Mouse (Mus musculus) testis, postnatal 14 days (tissue): ENCODE results near the gene Irf2bpl.
A peak's percentile ranks its signal among the peaks of the same experiment; 100 is the strongest.

Source experiments
- DNase-seq: peaks from one replicate; pipeline ENCODE4 v3.0.0; 2021; ENCODE audit warnings: low spot score

Gene Irf2bpl

DNA sequence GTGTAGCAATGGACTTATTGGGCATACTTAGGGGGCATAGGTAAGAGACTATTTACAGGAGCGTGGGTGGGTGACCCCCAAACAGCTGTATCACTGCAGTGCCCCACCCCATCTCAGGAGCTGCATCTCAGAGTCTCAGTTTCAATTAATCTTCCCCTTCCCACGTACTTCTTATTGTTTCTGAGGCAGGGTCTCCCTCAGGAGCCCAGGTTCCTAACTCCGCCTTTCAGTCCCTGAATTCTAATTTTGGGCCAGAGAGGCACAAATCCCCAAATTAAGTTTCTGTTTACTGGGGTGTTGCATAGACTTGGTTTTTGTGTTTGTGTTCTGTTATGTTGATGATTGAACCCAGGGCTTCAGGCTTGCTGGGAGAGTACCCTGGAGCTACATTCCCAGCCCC, 13.8 kb upstream of the Irf2bpl start:
- no peak for DNase-seq

DNA sequence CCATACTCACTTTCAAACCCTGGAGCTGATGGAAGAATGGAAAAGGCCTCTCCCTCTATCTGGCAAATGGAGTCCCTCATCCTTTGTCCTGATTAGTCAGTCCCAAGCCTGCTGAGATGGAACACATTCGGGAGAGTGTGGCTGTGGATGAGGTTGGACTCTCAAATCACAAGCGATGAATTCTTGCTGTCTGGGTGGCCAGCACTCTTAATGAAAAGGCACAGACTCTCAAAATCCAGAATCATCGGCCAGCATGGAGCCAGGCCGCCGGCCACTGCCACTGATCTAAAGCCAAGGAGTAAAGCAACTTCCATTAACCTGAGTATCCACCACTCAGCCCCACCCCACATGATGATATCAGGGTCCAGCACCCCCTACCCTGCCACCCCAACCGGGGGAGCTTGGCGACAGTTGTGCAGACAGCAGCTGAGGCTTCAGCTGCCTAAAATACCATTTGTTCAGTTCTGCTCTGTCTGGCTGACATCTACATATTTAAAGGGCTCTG, 13.2 kb upstream of the Irf2bpl start:
- DNase-seq, result no peak

DNA sequence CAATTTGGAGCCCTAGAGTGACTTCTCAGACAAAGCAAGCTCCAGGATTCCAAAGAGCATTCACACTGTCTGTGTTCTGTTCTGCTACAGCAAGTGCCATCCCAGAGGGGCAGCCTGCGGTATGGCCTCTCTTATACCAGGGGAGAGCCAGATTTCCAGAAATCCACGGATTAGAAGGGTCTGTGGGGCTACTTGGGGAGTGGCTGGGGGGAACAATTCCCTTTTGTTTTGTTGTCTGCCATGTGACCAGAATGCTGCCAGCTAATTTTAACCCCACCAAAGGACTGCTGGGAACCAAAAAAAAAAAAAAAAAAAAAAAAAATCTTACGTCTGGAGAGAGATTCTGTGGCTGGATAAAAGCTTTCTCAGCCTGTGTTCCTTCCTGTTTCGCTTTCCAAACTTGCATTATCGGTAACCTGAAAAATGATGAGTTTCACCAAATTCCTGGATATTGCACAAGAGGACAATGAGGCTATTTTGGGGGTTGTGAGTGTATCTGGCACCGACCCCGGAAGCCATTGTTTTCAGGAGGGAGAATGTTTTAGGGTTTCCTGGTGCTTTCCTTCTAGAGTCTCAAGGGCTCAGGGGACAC, 12.4 kb upstream of the Irf2bpl start:
- no peak for DNase-seq

DNA sequence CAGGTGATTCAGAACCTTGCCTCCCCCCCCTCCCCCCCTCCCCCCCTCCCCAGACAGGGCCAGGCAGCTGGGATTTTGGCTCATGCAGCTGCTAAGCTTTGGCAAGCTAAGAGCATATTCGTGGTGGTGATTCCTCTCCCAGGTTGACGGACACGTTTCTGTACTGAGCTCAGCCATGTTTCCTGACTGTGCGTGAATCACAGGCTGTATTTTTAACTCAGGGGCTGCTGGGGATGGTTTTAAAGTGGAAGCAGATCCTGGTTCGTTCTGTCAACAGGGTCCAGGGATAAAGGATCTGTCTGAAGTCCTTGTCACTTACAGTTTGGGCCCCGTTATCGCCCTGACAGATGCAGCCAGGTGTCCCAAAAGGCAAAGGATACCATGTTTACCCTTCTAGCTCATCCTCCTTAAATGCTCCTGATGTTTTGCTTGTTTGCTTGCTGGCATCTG, 11.9 kb upstream of the Irf2bpl start:
- no peak for DNase-seq

DNA sequence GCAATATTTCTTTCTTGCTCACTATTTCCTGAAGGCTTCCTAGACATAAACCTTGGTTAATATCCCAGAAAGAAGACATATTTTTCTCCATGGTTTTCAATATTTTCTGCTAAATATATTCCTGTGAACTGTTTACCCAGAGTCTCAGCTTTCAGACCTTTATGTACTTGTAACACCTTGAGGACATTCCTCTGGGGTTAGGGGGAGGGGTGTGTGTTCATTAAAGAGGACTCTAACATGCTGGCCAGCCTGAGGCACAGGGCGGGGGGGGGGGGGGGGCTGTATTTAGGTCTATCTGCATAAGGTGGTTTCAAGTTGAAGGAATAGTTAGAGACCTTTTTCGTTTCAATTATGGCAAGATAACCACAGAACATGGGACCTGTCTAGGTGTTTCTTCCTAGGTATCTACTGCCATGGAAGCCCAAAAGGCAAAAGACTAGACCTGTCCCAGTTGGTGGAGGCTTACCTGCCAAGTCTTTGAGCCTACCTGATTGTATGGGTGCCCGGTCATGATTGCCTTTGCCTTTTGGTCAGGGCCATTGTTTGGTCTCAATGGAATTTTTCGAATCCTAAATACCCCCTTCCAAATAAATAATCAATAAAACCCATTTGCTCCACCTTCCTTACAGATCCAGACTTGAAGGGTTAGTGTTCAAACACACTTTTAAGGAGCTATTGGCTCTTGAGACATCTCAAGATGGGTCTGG, 11.3 kb upstream of the Irf2bpl start:
- DNase-seq, result no peak

DNA sequence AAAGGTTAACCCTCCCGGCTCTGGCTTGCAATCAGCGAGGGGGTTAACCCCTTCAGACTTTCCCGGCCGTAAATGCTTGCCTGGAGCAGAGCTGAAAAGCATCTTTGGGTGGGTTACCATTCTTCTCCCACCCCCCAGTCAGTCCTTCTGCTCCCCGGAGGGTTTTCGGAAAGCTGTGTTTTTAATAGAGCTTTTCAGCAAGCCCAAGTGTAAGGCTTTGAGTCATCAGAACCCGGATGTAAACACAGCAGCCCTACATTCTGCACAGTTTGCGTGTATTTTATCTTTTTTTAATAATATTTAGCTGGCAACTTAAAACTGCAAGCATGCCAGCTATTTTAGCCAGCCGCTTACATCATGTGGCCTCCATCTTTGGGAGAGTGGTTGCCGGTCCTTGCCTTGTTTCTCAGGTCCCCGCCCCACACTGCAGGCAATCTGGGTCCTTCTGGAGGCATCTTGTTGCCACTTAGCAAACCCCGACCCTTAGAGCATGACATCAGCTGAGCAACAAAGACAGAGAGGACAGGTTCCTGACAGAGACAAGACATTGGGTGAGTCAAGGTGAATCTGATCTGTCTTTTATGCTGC, 10.3 kb upstream of the Irf2bpl start:
- DNase-seq, result no peak

DNA sequence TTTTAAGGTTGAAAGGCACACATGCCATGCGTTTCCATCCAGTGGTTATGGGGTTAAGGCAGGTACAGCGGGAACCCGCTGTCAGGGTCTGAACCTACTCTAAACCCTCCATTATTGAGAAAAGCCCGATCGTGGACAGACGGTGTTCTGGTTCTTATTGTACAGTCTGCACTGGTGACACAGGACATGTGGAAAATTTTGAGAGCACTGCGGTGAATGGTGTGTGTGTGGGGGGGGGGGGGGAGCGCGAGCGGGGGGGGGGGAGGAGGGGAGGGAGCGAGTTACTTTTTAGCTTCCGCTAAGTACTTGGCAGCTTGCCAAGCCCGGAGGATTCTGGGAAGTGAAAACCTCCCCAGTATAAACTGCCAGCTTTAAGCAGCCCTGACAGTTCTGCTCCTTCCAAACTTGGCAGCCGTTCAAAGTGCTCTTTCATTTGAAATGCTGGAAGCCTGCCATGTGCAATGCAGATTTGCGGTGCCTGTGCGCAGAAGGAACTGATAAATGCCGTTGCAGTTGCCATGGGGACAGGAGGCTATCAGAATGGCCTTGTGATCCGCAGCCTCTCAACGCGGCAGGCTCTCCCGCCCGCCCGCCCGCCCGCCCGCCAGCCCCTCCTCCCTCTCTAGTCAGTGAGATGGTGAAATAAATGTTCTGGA, 9.7 kb upstream of the Irf2bpl start:
- peak; percentile 91 for DNase-seq

DNA sequence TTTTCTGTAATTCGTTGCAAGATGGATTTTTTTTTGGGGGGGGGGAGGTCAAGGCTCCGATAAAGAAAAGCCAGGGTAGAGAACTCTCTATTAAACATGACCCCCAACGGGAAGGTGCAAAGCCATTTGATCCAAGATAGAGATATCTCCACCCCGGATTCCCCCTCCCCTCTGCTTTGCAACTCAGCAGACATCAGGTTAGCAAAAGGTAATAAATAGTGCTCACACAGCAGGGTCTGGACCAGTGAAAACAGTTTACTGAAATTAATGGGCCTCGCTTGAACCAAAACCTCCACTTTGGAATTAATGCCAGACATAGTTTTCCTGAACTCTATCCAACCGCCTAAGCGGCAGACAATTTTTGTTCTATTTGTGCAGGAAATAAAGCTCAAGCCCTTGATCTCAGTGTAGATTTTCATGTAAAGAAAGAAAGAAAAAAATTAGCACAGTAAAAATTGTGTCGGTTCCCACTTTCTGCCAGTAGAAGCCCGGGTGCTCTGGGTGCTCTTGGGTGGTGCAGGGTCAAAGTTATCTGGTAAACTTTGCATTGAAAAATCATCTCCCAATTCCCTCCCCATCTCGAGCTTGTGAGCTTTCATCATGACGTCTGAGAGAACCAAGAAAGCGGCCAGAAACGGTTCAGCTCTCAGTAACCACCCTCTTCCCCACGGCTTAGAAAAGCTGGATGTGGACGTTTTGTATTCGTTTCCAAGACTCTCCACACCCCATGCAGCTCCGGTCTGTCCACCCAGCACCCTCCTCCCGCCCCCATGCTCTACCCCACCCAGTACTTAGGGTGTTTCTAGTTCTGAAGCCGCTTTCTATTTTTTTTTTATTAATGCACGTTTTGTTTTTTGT, 9.0 kb upstream of the Irf2bpl start:
- no peak for DNase-seq

DNA sequence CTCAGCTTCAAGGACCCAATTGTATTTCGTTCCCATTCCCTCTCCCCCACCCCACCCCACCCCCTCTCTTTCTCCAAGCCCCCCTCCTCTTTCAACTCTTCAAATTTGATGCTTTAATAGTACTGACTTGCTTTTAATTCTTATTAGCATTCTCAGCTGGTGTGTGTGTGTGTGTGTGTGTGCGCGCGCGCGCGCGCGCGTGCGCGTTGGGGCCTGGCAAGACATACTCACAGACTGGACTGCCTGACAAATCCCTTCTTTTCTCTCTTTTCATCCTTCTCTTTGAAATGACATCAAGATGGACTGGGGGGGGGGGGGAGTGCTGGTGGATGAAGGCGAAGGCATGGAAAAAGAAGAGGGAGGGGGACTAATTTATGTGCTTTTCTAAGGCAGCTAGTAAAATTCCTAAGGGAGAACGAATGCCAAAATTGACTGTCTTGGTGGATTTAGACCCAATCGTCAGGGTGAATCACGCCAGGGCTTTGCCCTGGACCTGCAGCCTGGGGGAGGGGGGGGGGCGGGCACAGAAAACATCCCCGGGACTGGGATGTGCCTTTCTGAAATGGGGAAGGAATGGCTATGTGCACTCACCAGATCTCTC, 8.2 kb upstream of the Irf2bpl start:
- no peak for DNase-seq

DNA sequence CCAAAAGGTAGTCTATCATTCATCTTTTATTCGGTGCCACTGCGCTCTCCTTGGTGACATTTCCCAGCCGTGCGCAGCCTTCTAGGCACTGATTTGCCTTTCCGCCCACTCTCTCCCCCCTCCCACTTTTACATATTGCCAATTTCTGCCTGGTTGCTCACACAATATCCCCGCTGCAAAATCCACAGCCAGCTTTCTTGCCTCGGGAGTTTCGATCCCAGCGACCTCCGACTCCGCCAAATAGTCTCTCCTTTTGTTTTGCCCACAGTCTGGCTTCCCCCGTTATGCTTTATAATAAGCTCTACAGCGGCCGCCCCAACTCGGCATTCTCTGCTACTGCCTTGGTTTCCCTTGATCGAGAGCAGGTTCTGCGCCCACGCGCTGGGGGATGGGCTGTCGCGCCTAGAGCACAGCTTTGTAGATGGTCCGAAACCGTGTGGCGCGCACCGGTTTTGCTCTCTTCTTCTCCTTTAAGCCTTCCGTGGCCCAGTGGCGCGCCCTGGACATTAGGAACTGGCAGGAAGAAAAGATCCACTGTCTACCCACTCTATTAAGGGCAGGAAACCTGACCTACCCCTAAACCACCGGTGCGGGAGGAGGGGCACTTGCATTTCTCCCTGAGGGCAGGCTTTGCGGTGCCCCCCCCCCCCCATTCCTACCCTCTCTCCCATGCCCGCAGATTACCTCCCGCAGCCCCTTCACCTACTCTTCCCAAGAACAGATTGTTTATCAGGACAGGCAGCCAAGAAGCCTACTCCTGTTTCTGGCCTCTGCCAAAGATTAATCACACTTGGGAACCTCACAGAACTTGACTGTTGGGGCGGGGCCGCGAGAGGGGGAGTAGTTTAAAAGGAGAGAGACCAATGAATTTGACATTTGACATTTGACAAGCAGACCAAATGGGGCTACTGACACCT, 7.4 kb upstream of the Irf2bpl start:
- DNase-seq, result peak; percentile 82

DNA sequence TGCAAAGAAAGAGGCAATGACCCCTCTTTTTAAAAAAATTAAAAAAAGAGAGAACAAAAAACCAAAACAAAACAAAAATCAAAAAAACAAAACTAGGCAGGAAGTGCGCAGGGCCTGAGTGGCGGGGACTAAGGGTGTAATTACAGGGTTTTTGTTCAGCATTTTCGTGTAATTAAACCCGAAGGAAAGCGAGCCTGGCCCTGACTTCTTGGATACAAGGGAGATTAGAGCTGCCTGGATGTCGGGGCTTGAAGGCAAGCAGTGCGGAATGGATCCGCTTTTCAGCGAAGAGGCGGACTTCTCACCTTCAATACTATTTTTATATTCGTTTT, 6.8 kb upstream of the Irf2bpl start:
- no peak for DNase-seq

DNA sequence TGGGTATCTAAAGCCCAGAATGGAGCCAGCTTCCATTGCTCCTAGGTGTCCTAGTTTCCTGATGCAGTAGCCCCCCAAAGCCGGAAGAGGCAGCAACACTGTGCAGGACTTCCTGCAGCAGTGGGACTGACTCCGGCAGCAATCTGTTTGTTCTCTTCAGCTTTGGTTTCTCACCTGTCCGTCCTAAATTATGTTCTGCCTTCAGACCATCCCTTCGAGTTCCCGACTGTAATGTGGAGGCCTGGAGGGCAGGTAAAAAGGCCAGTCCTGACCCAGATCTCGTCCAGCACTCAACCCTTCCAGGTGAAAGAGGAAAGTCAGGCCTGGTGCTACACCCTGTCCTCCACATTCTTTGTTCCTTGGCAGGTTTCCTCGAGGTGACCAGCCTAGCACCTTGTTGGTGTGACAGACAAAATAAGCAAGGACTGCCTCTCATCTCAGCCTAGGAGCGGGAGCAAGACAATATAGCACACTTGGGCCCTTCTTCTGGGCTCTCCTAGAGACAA, 6.3 kb upstream of the Irf2bpl start:
- DNase-seq, result no peak

DNA sequence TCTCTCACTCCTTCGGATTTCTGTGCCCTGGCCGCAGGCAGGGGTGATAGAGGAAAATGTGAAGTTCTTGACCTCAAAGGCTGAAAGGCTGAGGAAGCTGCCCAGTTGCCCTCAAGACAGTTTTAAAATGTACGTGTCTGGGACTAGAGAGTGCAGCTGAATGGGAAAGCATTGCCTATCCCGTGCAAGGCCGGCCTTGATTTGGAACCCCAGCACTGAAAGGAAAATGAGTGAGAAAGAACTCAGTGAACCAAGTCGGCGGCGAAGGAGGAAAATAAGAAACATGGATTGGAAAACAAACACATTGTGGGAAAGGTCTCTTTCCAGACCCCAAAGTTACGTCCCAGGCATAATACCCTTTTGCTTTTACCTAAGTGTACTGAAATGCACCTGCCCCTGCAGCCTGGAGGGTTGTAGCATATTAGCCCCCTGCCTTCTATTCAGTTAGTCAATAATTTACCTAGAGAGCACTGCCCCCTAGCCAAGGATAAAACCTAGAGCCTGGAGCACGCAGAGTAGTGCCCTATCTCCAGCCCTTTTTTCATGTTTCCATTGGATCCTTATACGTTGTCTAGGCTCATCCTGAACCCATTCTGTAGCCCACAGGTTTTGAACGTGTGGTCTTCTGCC, 5.6 kb upstream of the Irf2bpl start:
- DNase-seq, result no peak

DNA sequence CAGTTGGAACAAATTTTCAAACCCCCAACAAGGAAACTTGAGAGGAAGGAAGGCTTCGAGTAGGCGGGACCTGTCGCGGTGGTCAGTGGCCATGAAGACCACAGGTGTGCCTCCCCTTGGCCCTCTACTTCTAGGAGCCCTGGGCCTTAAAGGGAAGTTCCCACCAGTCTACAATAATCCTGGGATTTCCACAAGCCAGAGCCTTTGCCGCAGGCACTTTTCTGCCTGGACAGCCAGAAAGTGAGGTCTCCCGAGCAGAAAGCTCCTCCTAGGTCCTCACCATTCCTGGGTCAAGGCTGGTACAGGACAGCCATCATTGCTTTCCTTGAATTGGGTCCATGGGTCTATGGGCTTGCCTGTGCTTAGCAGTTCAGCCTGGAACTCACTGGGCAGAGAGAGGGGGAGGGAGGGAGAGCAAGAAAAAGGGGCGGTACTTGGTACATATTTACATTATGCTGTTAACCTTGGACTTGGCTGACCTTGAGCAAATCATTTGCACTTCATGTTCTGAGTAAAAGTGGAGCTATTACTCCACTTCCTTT, 4.6 kb upstream of the Irf2bpl start:
- DNase-seq, result no peak

DNA sequence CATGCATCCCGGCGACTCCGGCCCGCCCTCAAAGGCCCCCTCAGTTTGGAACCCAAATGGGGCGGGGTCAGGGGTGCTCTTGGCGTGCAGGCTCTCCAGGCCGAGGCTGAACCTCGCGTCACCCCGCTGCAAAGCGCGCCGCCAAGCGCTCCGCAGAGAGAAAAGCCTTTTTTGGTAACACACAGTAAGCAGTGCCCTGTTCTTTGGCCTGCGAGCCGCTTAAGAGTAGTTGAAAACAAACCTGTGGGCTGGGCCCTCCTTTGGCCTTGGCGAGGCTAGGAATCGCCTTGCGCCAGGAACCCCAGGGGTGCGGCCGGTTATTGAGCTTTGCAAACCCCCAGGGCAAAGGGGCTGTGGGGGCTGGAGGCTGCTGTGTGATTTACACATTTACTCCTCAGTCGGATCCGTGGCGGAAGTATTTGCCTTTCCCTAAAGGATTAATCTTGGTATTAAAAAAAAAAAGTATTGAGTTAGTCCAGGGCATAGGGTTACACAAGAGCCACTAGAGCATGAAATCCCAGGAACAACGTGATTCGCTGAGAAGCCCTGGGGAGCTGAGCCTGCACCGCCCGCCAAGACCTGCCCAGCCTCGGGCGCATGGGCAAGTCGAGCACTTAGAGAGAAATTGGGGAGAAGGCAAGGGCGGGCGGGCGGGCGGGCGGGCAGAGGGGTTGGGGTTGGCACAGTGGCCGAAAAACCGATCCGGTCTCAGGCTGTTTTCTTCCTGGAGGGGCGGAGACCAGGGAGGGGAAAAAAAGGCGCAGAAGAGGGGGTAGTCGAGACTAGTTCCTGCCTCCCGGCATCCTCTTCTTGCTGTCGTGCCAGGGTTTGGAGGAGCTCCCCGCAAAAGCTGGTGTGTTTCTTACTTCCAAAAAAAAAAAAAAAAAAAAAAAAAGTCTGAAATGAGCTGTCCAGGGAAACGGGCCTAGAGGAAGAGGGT, 3.8 kb upstream of the Irf2bpl start:
- DNase-seq, result peak; percentile 76

DNA sequence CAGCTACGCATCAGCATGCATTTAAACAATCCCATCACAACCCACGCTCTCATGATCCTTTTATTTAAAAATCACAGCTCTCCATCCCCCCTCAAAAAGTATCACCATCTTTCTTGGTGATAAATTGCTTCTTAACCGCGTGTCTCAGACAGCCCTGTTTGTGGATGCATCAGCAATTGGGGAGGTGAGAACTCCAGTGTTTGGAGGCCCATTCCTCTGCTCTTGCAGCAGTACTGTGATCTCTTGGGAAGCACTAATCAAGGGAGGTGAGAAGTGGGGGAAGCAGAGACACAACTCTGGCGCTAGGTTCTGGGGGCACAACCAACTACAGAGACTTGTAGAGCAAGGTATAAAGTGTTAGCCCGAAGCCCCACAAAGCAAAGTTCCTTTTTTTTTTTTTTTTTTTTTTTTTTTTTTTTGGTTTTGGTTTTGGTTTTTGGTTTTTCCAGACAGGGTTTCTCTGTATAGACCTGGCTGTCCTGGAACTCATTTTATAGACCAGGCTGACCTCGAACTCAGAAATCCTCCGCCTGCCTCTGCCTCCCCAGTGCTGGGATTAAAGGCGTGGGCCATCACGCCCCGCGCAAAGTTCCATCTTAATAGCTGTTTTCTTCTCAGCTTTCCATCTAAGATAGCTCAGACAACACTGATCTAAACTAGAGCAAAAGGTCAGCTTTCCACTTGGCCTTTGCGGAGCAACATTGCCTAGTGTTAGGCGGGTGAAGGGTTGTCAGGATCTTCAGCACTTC, 3.0 kb upstream of the Irf2bpl start:
- no peak for DNase-seq

DNA sequence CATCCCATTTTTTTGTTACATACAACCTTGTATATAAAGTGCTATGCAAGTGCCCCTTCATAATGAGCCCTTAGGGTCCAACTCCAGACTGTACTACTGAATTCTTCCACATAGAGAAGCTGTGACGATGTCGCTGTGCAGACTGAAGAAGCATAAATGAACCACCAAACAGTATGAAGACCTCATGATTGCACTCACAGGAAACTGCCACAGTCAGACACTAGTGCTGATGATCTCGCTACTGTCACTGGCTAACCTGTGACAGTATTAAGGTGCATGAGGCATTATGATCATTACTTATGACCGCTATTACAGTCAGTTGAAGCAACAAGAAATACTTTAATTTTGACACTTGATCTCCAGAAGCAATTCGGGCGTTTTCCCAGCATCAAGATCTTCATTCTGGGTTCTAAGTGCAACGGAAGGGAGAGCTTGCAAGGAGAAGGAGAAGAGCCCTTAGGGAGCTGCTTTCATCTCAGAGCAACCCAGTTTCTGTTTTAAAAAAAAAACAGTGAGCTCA, 1.9 kb upstream of the Irf2bpl start:
- no peak for DNase-seq

DNA sequence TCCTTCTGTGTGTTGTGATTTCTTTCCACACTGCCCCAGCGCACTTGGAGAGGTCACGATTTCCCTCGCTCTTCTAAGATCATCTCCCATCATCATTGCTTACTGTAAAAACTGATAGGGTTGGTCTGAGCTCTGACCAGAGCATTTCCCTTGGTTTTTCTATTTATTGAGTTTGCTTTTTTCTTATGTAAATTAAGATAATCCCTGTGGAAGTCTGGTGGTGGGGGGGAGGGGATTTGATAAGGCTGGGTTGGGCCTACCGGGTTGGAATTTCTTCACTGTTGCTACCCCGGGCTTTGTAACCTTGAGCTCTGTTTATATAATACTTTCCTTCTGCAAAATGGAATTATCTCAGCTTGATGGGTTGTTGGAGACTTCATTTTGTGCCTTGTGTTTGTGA, 1.1 kb upstream of the Irf2bpl start:
- DNase-seq, result no peak
